Mouse (Mus musculus): Measurements from ENCODE around the gene Dab2. TPM values are rescaled to one million over a fixed set of nuclear protein-coding genes. Genes with fewer than 3 reads are reported as not detected.
A peak's percentile ranks its signal among the peaks of the same experiment; 100 is the strongest.

Dab2 gene
- polyA plus RNA-seq, 1 experiment from 2014 or later = 64.2 TPM

- WGBS = 33% methylated on average over 6 of the region's 6 CpGs
- Histone ChIP-seq H3K27me3 (ENCODE audit: control insufficient read depth, insufficient read depth, low read length) (no peaks in the 10 kb centered on the region), H3K9me3 (ENCODE audit: control insufficient read depth, low read length) (no peaks in the 10 kb centered on the region), H3K27ac (ENCODE audit: low read depth, low read length) (peak overlapping the region; percentile 47; the same call in 1 of the 2 replicates), H3K36me3 (ENCODE audit: control insufficient read depth, insufficient read depth, low read length) (no peaks in the 10 kb centered on the region), H3K4me3 (ENCODE audit: low read length) (no peak overlapping the region), H3K4me1 (ENCODE audit: control insufficient read depth, insufficient read depth, low read length) (peaks cover 23% of the 10 kb centered on the region), H3K4me2 (replicated peaks; ENCODE audit: low read depth, low read length) (no peak overlapping the region; the same call in 1 of the 2 replicates), H3K9ac (ENCODE audit: low read depth, low read length) (no peak overlapping the region)
- ATAC-seq (ENCODE audit: low FRiP score, low TSS enrichment) = no peak
These were observed 84.4 kb downstream of the Dab2 start for GRCm38 (mm10) chr15:6384027-6384426.

- WGBS = 27% methylated on average over 1 of the region's 1 CpGs
- Histone ChIP-seq H3K4me3 (ENCODE audit: low read length) (no peak overlapping the region), H3K9me3 (ENCODE audit: control insufficient read depth, low read length) (no peaks in the 10 kb centered on the region), H3K9ac (ENCODE audit: low read depth, low read length) (no peak overlapping the region), H3K4me2 (replicated peaks; ENCODE audit: low read depth, low read length) (no peak overlapping the region), H3K36me3 (ENCODE audit: control insufficient read depth, insufficient read depth, low read length) (no peaks in the 10 kb centered on the region), H3K4me1 (ENCODE audit: control insufficient read depth, insufficient read depth, low read length) (peaks cover 23% of the 10 kb centered on the region), H3K27ac (ENCODE audit: low read depth, low read length) (no peak overlapping the region), H3K27me3 (ENCODE audit: control insufficient read depth, insufficient read depth, low read length) (no peaks in the 10 kb centered on the region)
- no peak for ATAC-seq (ENCODE audit: low FRiP score, low TSS enrichment)
These were observed 85.7 kb downstream of the Dab2 start for GRCm38 (mm10) chr15:6385241-6385640.

GRCm38 (mm10) chr15:6386159-6386951 is 86.8 kb downstream of the Dab2 start:
- Histone ChIP-seq H3K36me3 (ENCODE audit: control insufficient read depth, insufficient read depth, low read length) (no peaks in the 10 kb centered on the region; the same call in 1 of the 2 replicates), H3K4me2 (replicated peaks; ENCODE audit: low read depth, low read length) (peak overlapping the region; percentile 41), H3K27ac (ENCODE audit: low read depth, low read length) (peak overlapping the region; percentile 38; the same call in 1 of the 2 replicates), H3K4me3 (ENCODE audit: low read length) (peak overlapping the region; percentile 54), H3K4me1 (ENCODE audit: control insufficient read depth, insufficient read depth, low read length) (peaks cover 25% of the 10 kb centered on the region), H3K9ac (ENCODE audit: low read depth, low read length) (peak overlapping the region; percentile 52), H3K9me3 (ENCODE audit: control insufficient read depth, low read length) (no peaks in the 10 kb centered on the region), H3K27me3 (ENCODE audit: control insufficient read depth, insufficient read depth, low read length) (no peaks in the 10 kb centered on the region)
- peak; percentile 92 for ATAC-seq (ENCODE audit: low FRiP score, low TSS enrichment)
- 2% methylated on average over 49 of the region's 49 CpGs for WGBS

- 3% methylated on average over 19 of the region's 19 CpGs for WGBS
- peak overlapping the region; percentile 52; the same call in 1 of the 2 replicates for H3K9ac ChIP-seq (ENCODE audit: low read depth, low read length)
- peak; percentile 26; the same call in 1 of the 2 replicates for ATAC-seq (ENCODE audit: low FRiP score, low TSS enrichment)
- no peaks in the 10 kb centered on the region for H3K9me3 ChIP-seq (ENCODE audit: control insufficient read depth, low read length)
- peak overlapping the region; percentile 41 for H3K4me2 ChIP-seq (replicated peaks; ENCODE audit: low read depth, low read length)
- H3K27ac ChIP-seq (ENCODE audit: low read depth, low read length) = peak overlapping the region; percentile 38; the same call in 1 of the 2 replicates
- H3K27me3 ChIP-seq (ENCODE audit: control insufficient read depth, insufficient read depth, low read length) = no peaks in the 10 kb centered on the region
- H3K36me3 ChIP-seq (ENCODE audit: control insufficient read depth, insufficient read depth, low read length) = no peaks in the 10 kb centered on the region; the same call in 1 of the 2 replicates
- peaks cover 25% of the 10 kb centered on the region for H3K4me1 ChIP-seq (ENCODE audit: control insufficient read depth, insufficient read depth, low read length)
- peak overlapping the region; percentile 54 for H3K4me3 ChIP-seq (ENCODE audit: low read length)
These were observed 87.6 kb downstream of the Dab2 start for GRCm38 (mm10) chr15:6386961-6387728.

GRCm38 (mm10) chr15:6387729-6388070 is 88.1 kb downstream of the Dab2 start:
- Histone ChIP-seq H3K4me1 (ENCODE audit: control insufficient read depth, insufficient read depth, low read length) (peaks cover 25% of the 10 kb centered on the region), H3K27me3 (ENCODE audit: control insufficient read depth, insufficient read depth, low read length) (no peaks in the 10 kb centered on the region), H3K9me3 (ENCODE audit: control insufficient read depth, low read length) (no peaks in the 10 kb centered on the region), H3K4me3 (ENCODE audit: low read length) (peak overlapping the region; percentile 54), H3K27ac (ENCODE audit: low read depth, low read length) (no peak overlapping the region), H3K36me3 (ENCODE audit: control insufficient read depth, insufficient read depth, low read length) (no peaks in the 10 kb centered on the region; the same call in 1 of the 2 replicates), H3K4me2 (replicated peaks; ENCODE audit: low read depth, low read length) (peak overlapping the region; percentile 41), H3K9ac (ENCODE audit: low read depth, low read length) (peak overlapping the region; percentile 52; the same call in 1 of the 2 replicates)
- 8% methylated on average over 6 of the region's 6 CpGs for WGBS
- no peak for ATAC-seq (ENCODE audit: low FRiP score, low TSS enrichment)

GRCm38 (mm10) chr15:6388146-6388545 is 88.6 kb downstream of the Dab2 start:
- Histone ChIP-seq H3K27ac (ENCODE audit: low read depth, low read length) (no peak overlapping the region), H3K4me1 (ENCODE audit: control insufficient read depth, insufficient read depth, low read length) (peaks cover 25% of the 10 kb centered on the region)

GRCm38 (mm10) chr15:6388631-6389030 is 89.0 kb downstream of the Dab2 start:
- peak overlapping the region; percentile 41; the same call in 1 of the 2 replicates for H3K4me2 ChIP-seq (replicated peaks; ENCODE audit: low read depth, low read length)
- WGBS = 93% methylated on average over 7 of the region's 7 CpGs
- H3K4me3 ChIP-seq (ENCODE audit: low read length) = peak overlapping the region; percentile 54; the same call in 1 of the 2 replicates
- H3K27ac ChIP-seq (ENCODE audit: low read depth, low read length) = no peak overlapping the region
- H3K4me1 ChIP-seq (ENCODE audit: control insufficient read depth, insufficient read depth, low read length) = peaks cover 25% of the 10 kb centered on the region
- no peaks in the 10 kb centered on the region for H3K9me3 ChIP-seq (ENCODE audit: control insufficient read depth, low read length)
- H3K36me3 ChIP-seq (ENCODE audit: control insufficient read depth, insufficient read depth, low read length) = no peaks in the 10 kb centered on the region; the same call in 1 of the 2 replicates
- no peak overlapping the region for H3K9ac ChIP-seq (ENCODE audit: low read depth, low read length)
- no peak for ATAC-seq (ENCODE audit: low FRiP score, low TSS enrichment)
- no peaks in the 10 kb centered on the region for H3K27me3 ChIP-seq (ENCODE audit: control insufficient read depth, insufficient read depth, low read length)

More at GRCm38 (mm10) chr15:6388146-6388545, 88.6 kb downstream of the Dab2 start:
- no peaks in the 10 kb centered on the region for H3K9me3 ChIP-seq (ENCODE audit: control insufficient read depth, low read length)
- H3K4me2 ChIP-seq (replicated peaks; ENCODE audit: low read depth, low read length) = peak overlapping the region; percentile 41
- peak overlapping the region; percentile 54 for H3K4me3 ChIP-seq (ENCODE audit: low read length)
- H3K9ac ChIP-seq (ENCODE audit: low read depth, low read length) = peak overlapping the region; percentile 52; the same call in 1 of the 2 replicates
- WGBS = 29% methylated on average over 3 of the region's 3 CpGs
- no peak for ATAC-seq (ENCODE audit: low FRiP score, low TSS enrichment)
- no peaks in the 10 kb centered on the region for H3K27me3 ChIP-seq (ENCODE audit: control insufficient read depth, insufficient read depth, low read length)
- H3K36me3 ChIP-seq (ENCODE audit: control insufficient read depth, insufficient read depth, low read length) = no peaks in the 10 kb centered on the region; the same call in 1 of the 2 replicates

- Histone ChIP-seq H3K9ac (ENCODE audit: low read depth, low read length) (no peak overlapping the region), H3K4me2 (replicated peaks; ENCODE audit: low read depth, low read length) (no peak overlapping the region)
These were observed 90.5 kb downstream of the Dab2 start for GRCm38 (mm10) chr15:6390106-6390505.

More at GRCm38 (mm10) chr15:6390106-6390505, 90.5 kb downstream of the Dab2 start:
- WGBS = 90% methylated on average over 4 of the region's 4 CpGs
- ATAC-seq (ENCODE audit: low FRiP score, low TSS enrichment) = no peak
- H3K4me3 ChIP-seq (ENCODE audit: low read length) = no peak overlapping the region
- H3K36me3 ChIP-seq (ENCODE audit: control insufficient read depth, insufficient read depth, low read length) = no peaks in the 10 kb centered on the region; the same call in 1 of the 2 replicates
- no peaks in the 10 kb centered on the region for H3K9me3 ChIP-seq (ENCODE audit: control insufficient read depth, low read length)
- H3K4me1 ChIP-seq (ENCODE audit: control insufficient read depth, insufficient read depth, low read length) = peaks cover 12% of the 10 kb centered on the region
- H3K27ac ChIP-seq (ENCODE audit: low read depth, low read length) = no peak overlapping the region
- H3K27me3 ChIP-seq (ENCODE audit: control insufficient read depth, insufficient read depth, low read length) = no peaks in the 10 kb centered on the region

Measured in kidney, embryonic 14.5 days (tissue).